Mouse (Mus musculus) lung, postnatal 14 days (tissue): ENCODE results near the gene Csmd2.
"Not testable (repeated sequence)": the region's sequence is repeated elsewhere in the genome, so short reads cannot be mapped to it uniquely, and the experiment has no call there.

Experiments used
- DNase-seq: peaks from one replicate; pipeline ENCODE4 v3.0.0; 2021

The Csmd2 gene

DNA sequence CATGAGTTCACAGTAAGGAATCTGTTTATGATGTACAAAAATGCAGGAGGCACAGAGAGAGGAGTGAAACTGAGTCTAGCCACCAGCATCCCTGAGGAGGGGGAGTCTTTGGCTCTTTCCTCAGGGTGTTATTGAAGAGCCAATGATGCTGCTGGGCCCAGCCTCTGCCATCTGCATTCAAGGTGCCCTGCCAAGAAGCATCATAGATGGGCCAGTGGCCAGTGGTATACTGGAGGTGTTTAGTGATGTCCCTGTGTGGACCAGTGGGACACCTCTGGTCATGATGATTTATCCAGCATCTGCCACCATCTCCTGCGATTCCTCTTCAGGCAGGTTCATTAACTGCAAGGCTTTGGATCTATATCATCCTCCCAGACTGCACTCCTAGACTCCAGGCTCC lies 61.1 kb downstream of the Csmd2 start:
- DNase-seq = no peak

DNA sequence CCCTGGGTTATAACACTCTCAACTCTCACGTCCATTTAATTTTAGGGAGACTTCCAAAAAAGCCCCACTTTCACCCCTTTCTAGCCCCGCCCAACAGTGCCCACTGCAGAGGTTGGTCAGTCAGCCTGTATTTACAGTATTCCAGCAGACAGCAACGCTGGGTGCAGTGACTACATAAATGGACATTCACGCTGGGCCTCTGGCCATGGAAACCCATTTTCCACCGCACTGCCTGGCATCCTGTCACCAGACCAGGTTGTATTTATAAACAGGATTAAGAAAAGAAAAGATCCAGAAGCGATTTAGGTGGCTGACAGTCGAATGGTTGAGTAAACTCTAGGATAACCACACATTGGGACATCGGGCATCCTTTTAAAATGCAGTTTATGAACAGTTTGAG lies 65.0 kb downstream of the Csmd2 start:
- DNase-seq = no peak

DNA sequence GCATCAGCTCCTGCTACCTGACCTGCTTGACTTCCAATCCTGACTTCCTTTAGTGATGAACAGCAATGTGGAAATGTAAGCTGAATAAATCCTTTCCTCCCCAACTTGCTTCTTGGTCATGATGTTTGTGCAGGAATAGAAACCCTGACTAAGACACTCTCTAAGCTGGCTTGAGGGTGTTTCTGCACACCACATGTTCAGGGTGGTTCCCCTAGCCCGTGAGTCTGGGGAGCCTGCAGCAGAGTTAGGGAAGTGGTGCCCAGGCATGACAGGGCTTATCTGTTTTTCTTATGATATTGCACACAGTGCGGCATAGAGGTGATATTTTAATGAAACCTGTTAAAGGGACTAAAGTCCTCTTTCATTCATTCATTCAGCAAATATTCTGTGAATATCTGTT lies 73.6 kb downstream of the Csmd2 start:
- not testable (repeated sequence) for DNase-seq

GRCm38 (mm10) chr4:128067189-128067588 lies 79.5 kb downstream of the Csmd2 start:
- no peak for DNase-seq

DNA sequence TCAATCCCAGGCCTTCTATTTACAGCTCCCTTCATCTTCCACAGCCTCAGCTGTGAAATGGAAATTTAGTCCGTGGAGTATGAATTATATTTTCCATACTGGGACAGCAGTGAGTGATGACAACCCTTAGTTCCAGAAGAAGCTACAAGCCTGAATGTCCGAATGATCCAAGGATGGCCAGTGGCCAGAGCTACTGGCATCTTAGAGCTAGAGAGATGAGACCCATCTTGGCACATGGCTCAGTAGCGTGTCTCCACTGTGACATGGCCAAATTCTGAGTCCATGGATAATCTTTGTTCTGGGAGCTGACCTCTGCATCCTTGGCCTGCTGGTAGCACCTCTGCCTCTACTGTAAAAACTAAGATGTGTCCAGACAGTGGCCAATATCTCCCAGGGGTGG lies 96.8 kb downstream of the Csmd2 start:
- DNase-seq = no peak

DNA sequence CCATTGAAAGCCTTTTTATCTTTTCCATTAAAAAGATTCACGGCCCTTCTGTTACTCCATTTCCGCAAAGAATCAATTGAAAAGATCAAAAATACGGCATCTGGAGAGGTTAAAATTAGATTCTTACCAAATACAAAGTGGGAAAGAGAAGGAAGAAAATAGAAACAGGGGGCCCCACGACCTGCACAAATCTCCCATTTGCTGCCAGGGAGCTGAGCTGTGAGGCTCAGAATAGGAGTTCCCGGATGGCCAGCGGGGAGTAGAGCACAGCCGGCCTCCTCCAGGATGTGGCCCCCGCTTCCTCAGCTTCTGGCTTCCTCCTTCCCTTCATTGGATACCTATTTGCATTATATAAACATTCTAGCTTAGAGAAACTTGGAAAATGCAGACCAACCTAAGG lies 97.4 kb downstream of the Csmd2 start:
- DNase-seq = no peak

- DNase-seq = no peak
Observed at GRCm38 (mm10) chr4:128087147-128087606, 99.5 kb downstream of the Csmd2 start.

GRCm38 (mm10) chr4:128087704-128088103 lies 100.0 kb downstream of the Csmd2 start:
- DNase-seq = no peak

DNA sequence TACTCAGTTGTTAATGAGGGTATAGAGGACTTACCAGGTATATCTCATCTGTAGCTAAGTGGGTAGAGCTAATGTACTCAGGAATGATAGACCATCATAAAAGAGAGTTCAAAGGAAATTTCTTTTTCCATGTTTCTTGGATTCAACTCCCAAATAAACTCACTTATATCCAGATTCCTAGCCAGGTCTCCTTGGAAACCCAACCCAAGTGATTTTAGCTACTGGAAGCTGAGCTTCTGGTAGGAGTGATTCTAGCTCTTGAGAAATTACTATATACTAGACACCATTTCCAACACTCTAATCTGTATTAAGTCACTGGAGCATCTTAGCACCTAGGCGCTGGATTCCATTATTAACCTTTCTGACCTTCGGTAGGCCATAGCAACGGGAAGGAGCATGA lies 100.6 kb downstream of the Csmd2 start:
- DNase-seq = no peak

- no peak for DNase-seq
Observed at GRCm38 (mm10) chr4:128091938-128092337, 104.3 kb downstream of the Csmd2 start.

DNA sequence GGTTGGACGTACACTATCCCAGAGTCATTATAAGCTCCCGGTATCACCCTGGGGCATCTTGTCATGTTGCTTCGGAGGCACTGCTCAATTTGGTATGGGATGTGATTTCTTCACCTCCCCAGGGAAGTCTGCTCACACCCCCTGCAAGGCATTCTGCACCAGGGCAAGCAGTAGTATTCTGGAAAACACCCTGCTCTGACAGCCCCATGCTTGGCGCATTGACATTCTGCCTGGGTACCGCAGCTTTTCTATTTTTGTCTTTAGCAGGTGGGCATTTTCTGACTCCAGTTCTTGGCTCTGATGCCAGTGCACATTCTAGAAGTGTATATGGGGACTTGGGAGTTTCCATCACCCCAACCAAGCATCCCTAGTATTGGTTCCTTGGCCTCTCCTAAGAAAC lies 111.9 kb downstream of the Csmd2 start:
- no peak for DNase-seq

GRCm38 (mm10) chr4:128100541-128100940 lies 112.9 kb downstream of the Csmd2 start:
- DNase-seq = no peak

- DNase-seq = no peak
Observed at GRCm38 (mm10) chr4:128116331-128116730, 128.7 kb downstream of the Csmd2 start.

DNA sequence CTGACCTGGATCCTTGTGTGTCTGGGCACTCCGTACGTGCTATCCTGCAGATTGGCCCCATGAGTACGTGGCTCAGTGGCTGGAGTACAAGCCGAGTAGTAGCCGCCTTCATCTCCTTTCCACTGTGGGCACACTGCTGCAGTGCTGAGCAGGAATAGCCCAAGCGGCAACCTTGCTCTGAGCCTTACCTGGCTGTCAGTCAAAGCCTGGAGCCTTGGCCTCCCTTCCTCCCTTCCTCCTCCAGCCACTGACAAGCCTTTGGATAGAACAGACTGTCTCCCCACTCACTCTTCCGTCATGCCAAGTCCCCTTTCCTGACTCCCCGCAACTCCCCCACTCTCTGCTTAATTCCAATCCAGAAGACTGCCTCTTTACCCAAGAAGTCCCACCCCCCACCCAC lies 135.6 kb downstream of the Csmd2 start:
- DNase-seq = no peak

DNA sequence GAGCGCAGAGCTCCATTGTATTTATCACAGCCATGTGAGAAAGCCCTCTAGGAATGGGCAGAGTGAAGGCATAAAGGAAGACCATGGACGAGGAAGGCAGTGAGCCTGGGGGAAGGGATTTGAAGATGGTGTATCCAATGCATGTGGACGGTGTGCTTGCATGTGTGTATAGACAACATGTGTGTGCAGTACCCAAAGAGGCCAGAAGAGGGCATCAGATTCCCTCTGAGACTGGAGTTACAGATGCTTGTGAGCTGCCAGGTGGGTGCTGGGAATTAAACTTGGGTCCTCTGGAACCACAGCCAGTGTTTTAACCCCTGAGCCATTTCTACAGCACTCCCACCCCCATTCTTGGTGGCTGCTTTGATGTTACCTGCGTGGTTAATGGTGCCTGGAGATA lies 137.1 kb downstream of the Csmd2 start:
- DNase-seq = no peak

- DNase-seq = no peak
Observed at GRCm38 (mm10) chr4:128128546-128128945, 140.9 kb downstream of the Csmd2 start.

DNA sequence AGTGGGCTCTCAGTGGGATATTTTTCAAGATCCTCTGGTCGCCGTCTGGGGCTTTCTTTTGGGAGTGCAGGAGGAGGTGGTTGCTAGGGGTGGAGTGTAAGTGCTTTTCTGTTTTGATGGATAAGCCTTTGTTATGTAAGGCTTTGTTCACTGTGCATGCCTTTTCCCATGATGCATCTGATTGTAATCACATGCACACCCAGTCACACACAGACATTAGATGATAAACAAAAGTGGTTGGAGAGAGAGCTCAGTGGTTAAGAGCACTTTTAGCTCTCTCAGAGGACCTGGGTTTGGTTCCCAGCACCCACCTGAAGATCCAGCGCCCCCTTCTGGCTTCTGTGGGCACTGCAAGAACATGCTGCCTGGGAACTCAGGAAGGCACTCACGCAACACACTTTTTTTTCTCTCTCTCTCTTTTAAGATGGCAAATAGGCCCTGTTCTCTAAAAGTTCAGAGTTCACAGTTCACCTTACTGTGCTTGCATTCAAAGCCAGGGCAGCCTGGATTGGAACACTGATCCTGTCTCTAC lies 143.0 kb downstream of the Csmd2 start:
- DNase-seq = no peak

DNA sequence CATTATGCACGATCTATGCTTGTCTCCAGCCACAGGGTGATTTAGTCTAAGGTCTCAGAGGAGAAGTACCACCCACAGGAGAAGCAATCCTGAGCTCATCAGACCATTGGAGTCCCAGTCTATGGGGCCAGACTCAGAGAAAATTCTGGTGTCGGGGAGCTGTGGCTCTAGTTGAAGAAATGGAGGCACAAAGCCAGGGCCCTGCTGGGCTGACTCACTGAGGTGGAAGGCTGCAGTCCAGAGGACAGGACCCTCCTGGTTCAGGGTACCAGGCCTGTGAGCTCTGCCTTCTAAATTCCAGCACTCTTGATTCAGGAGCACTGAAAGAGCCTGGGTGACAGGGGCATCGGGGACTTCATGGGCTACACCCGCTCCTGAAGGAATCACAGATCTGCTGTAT lies 144.0 kb downstream of the Csmd2 start:
- no peak for DNase-seq

- DNase-seq = no peak
Observed at GRCm38 (mm10) chr4:128132876-128133646, 145.4 kb downstream of the Csmd2 start.

GRCm38 (mm10) chr4:128134348-128134994 lies 146.8 kb downstream of the Csmd2 start:
- no peak for DNase-seq

DNA sequence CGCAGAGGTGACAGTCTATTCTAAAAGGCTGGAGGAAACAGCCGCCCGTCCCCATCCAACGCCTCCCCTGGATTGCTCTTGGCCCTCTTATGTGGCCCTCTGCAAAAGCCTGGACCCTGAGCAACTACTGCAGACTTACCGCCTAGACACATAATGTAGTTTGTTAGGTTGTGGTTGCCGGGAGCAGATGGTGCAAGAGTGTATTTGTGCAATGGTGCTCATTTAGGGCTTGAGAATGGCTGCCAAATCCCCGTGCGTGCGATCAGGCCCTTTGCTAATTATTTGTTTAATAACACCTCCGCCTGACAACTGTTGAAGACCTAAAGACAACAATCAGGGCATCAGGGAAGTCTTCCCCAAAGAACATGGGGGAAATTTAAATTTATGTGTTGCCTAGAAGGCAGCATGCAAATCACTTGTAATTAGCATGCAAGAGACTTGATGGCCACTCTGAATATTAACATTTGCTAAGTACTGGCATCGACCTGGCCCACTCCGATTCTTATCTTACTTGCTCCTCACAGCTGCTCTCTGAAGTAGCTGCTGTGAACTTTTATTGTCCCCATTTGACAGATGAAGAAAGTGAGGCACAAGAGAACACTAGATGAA lies 147.5 kb downstream of the Csmd2 start:
- no peak for DNase-seq

- no peak for DNase-seq
Observed at GRCm38 (mm10) chr4:128139991-128140390, 152.3 kb downstream of the Csmd2 start.

DNA sequence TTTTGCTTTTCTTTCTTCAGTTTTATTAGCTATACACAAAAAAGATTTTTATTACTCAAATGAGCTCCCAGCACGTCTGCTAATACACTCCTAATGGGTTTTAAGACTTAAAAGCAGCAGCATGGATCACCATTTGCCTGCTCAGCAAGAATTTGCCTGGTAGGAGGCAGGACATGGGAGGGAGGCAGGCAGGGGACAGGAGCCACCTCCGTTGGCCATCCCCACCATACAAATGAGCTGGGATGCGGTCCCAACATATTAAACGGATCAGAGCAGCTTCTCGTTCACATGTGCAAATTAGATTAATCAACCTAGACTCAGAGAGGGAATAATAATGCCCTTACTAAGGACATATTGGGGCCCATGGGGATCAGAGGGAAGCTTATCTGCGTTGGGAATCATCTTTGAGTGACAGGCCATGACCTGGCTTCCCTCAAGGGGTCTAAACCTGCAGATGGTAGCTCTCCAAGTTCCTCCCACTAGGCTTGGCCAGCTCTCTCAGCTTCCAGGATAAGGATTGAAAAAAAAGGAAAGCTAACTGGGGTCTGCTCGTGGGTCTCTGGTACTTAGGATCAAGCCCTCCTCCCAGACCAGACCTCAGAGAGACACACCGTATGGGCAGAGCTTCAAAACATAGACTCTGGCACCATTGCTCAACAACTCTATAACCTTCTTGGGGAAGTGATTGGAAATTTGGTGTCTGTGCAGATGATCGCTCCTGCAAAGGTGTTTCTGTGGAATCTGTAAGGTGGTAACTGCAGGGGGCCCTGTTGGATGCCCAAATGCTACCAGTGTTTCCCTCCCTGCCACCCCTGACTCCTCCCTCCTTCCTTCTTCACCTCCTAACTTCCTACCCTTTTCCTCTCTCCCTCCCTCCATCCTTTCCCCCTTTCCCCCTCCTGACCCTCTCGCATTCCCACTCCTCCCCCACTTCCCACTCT lies 153.8 kb downstream of the Csmd2 start:
- DNase-seq = no peak
